Mouse (Mus musculus) heart, adult 2 months (tissue): ENCODE measurements at regions not wholly inside any gene's neighbourhood (a gene's known extent, or its start where the extent isn't known, plus 50 kb on each side); places are given as distances from the start of the nearest gene placed in this dataset.
A peak's percentile ranks its signal among the peaks of the same experiment; 100 is the strongest.

Experiments
- DNase-seq, 2 experiments: peaks; one replicate each; pipeline ENCODE4 v3.0.0; 2021
- H3K27ac ChIP-seq: fragments of 200-600 bp; 2 replicates; pipeline ENCODE4 v1.8.1; 2022
- H3K27me3 ChIP-seq: fragments of 200-500 bp; 2 replicates; pipeline ENCODE4 v1.6.1; 2012; ENCODE audit warnings: mild to moderate bottlenecking, low read length, inconsistent platforms, mixed read lengths; ENCODE audit not compliant: control insufficient read depth, insufficient read depth
- H3K36me3 ChIP-seq: fragments of 200-500 bp; 2 replicates; pipeline ENCODE4 v1.6.1; 2012; ENCODE audit warnings: low read length, inconsistent platforms; ENCODE audit not compliant: control insufficient read depth, insufficient read depth
- H3K4me1 ChIP-seq: fragments of 200-500 bp; 2 replicates; pipeline ENCODE4 v1.6.1; 2011; ENCODE audit warnings: low read length; ENCODE audit not compliant: control insufficient read depth, insufficient read depth
- H3K4me3 ChIP-seq: fragments of 200-600 bp; 2 replicates; pipeline ENCODE4 v1.8.1; 2022
- H3K79me2 ChIP-seq: fragments of 200-500 bp; replicated peaks from 2 replicates; pipeline ENCODE4 v1.6.1; 2012; ENCODE audit warnings: mild to moderate bottlenecking, inconsistent platforms, low read length, moderate library complexity, mixed read lengths; ENCODE audit not compliant: control insufficient read depth, insufficient read depth
- H3K9ac ChIP-seq: fragments of 200-500 bp; 2 replicates; pipeline ENCODE4 v1.6.1; 2012; ENCODE audit warnings: low read depth, mild to moderate bottlenecking, control low read depth, inconsistent platforms, low read length, mixed read lengths
- CTCF ChIP-seq: fragments of 200-600 bp; IDR thresholded peaks from 2 replicates; pipeline ENCODE4 v1.8.1; 2022; ENCODE audit warnings: antibody characterized with exemption, mild to moderate bottlenecking, moderate library complexity
- EP300 ChIP-seq: fragments of 200-500 bp; IDR thresholded peaks from 2 replicates; pipeline ENCODE4 v1.6.1; 2011; ENCODE audit warnings: low read depth, low read length, control low read depth; ENCODE audit not compliant: insufficient read depth
- POLR2A ChIP-seq: fragments of 200-500 bp; IDR thresholded peaks from 2 replicates; pipeline ENCODE4 v1.6.1; 2011; ENCODE audit warnings: mild to moderate bottlenecking, low read depth, low read length, control low read depth; ENCODE audit not compliant: insufficient read depth
- WGBS: fragments of 180-500 bp; shearing (Covaris S2); methylation state at CpG from one replicate; pipeline ENCODE4 v1.1.7; 2018; 5-methylcytosine and 5-hydroxymethylcytosine counted together
- intact Hi-C: fragments of 180-260 bp; cut with DNase I; formaldehyde crosslinking; loops from one replicate; pipeline ENCODE4 v1.15.1; 2025

DNA sequence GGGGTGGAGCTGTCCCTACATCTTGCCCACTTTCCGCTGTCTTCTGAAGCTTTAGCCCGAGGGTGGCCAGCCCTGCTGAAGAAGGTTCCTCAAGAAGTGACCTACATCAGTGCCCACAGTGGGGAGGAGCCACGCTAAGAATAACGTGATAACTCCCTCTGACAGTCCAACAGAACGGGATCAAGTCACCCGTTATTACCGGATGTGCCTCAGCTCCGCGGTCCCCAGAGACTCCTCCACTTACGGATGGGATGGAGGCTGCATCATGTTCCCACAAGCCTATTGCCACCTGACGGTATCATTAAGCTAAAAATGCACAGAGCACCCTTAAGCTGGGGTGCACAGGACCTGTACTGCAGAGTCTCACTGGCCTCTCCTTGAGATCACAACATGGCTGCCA is 63.2 kb upstream of the Runx3 start:
- no peak for DNase-seq
- H3K27me3 ChIP-seq, result no peaks in the 10 kb centered on the region
- no peak overlapping the region for H3K4me3 ChIP-seq
- H3K79me2 ChIP-seq, result no peaks in the 10 kb centered on the region
- no peak for TF ChIP-seq POLR2A
- TF ChIP-seq EP300, result no peak
- TF ChIP-seq CTCF, result no peak
- H3K4me1 ChIP-seq, result no peaks in the 10 kb centered on the region
- intact Hi-C loops, result no loop called here
- no peak overlapping the region for H3K27ac ChIP-seq
- no peak overlapping the region for H3K9ac ChIP-seq
- 72% methylated on average over 11 of the region's 11 CpGs for WGBS
- H3K36me3 ChIP-seq, result no peaks in the 10 kb centered on the region

DNA sequence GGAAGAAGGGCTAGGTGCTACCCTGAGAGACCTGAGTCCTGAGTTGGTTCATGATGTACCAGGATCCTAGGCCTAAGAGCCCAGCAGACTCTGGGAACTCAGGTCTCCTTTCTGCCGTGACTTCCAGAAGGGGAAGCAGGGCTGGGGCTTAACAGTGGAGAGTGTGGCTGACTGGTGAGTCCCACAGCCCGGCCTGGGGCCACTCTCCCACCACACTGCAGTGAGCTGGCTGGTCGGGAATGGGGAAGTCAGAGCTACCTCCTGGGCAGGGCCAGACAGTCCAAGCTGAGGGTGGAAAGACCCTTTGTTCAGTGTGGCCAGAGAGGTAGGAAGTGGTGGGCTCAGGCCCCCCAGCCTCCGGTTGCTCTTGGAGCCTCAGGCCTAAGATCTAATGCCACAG is 61.6 kb upstream of the Runx3 start:
- Histone ChIP-seq H3K27ac (no peak overlapping the region), H3K27me3 (peaks cover 2% of the 10 kb centered on the region), H3K36me3 (no peaks in the 10 kb centered on the region), H3K9ac (no peak overlapping the region), H3K4me1 (no peaks in the 10 kb centered on the region), H3K79me2 (no peaks in the 10 kb centered on the region), H3K4me3 (no peak overlapping the region)
- DNase-seq, result no peak
- intact Hi-C loops, result no loop called here
- WGBS, result 72% methylated on average over 4 of the region's 4 CpGs
- TF ChIP-seq CTCF (no peak), EP300 (no peak), POLR2A (no peak)

DNA sequence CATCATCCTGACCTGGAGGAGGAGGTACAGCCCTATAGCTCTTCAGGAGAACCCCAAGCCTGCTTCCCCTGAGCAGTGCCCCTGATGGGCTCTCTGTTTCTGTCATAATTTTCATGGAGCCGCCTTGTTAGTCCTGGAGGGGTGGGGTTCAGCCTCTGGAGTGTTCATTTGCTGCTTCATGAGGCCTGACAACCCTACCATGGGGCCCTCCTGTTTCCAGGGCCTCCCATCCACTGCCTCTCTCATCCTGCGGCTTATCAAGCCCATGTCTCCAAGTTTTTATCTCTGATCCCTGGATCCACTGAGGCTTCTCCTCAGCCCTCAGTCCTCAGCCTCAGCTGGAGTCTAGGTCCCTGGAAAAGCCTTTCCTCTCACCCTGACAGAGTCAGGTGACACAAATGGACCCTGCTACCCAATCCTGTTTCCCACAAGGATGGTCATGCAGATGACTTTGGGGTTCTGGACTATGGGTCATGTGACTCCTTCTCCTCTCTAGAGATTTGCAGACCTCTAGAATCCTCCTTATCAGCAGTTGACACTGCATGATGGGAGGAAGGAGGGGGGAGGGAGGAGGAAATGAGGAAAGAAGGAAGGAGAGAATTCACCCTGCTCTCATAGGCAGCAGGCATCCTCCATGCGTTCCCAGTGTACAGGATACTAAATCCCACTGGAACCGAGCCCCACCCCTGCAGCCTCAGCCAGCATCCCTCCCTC is 59.3 kb upstream of the Runx3 start:
- H3K79me2 ChIP-seq, result no peaks in the 10 kb centered on the region
- H3K27ac ChIP-seq, result no peak overlapping the region
- no peak overlapping the region for H3K9ac ChIP-seq
- intact Hi-C loops, result no loop called here
- H3K27me3 ChIP-seq, result peaks cover 2% of the 10 kb centered on the region
- H3K4me3 ChIP-seq, result no peak overlapping the region
- TF ChIP-seq CTCF, result no peak
- TF ChIP-seq POLR2A, result no peak
- no peak for TF ChIP-seq EP300
- 42% methylated on average over 4 of the region's 4 CpGs for WGBS
- no peaks in the 10 kb centered on the region for H3K36me3 ChIP-seq
- H3K4me1 ChIP-seq, result no peaks in the 10 kb centered on the region
- DNase-seq, result no peak

DNA sequence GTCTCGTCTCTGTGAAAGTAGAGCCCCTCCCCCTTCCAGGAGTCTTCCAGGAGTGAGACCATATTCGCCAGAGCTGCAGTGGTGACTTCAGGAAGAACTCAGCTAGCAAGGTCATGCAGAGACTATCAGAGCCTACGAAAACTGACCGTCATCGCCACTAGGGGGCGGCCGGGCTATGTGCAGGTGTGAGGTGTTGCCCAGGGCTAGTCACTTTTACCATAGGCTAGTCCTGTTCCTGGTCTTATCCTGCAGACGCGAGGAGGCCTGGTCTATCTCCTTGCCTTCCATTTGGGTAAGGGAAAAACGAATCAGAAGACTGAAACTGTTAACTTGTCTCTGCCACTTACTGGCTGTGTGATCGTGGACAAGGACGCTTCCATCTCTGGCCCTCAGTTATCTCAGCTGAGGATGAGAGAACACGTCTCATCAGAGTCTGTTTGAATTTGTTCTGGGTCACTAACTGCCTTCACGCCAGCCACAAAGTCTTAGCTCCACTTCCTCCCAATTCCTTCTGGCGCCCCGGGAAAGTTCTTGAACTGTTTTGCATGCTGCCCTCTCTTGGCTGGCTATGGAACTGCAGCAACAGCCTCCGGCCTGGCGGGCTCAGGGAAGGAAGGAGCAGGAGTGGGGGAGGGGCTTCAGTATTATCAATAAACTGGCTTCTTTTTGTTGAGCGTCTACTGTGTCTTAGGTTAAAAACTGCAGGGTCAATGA is 53.5 kb upstream of the Runx3 start:
- Histone ChIP-seq H3K36me3 (no peaks in the 10 kb centered on the region), H3K4me1 (no peaks in the 10 kb centered on the region), H3K9ac (no peak overlapping the region), H3K27me3 (peaks cover 2% of the 10 kb centered on the region), H3K79me2 (no peaks in the 10 kb centered on the region), H3K27ac (peak overlapping the region; percentile 20; the same call in 1 of the 2 replicates), H3K4me3 (peak overlapping the region; percentile 13; the same call in 1 of the 2 replicates)
- DNase-seq, result peak; percentile 84 to 88
- no peak for TF ChIP-seq EP300
- TF ChIP-seq POLR2A, result no peak
- TF ChIP-seq CTCF, result peak; percentile 70
- 7% methylated on average over 19 of the region's 19 CpGs for WGBS
- intact Hi-C loops, result loop anchor here (1.0 to 5.0 kb wide), 5 partner anchors 50 to 255 kb away; no protein-coding TSS in a partner anchor

DNA sequence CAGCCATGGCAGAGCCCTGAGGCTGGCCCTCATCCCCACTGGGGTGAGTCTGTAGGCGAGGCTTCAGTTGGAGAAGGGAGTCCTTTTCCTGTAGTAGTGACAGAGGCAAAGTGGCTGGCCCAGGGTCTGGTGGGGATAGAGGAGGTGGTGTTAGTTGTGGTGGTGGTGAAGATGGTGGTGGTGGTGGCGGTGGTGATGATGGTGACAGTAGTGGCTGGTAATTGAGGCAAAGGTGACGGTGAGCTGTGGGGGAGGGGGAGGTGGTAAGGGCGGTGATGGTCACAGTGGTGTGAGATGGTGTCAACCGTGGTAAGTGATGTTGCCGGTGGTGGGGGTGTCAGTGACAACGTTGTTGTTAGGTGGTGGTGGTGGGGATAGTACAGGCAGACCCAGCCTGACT is 52.6 kb upstream of the Runx3 start:
- peaks cover 2% of the 10 kb centered on the region for H3K27me3 ChIP-seq
- TF ChIP-seq EP300 (no peak), POLR2A (no peak), CTCF (no peak)
- no peak overlapping the region for H3K27ac ChIP-seq
- intact Hi-C loops, result loop anchor here (1.0 to 5.0 kb wide), 5 partner anchors 51 to 254 kb away; no protein-coding TSS in a partner anchor
- no peaks in the 10 kb centered on the region for H3K4me1 ChIP-seq
- no peaks in the 10 kb centered on the region for H3K79me2 ChIP-seq
- no peak overlapping the region for H3K9ac ChIP-seq
- no peaks in the 10 kb centered on the region for H3K36me3 ChIP-seq
- WGBS, result 89% methylated on average over 7 of the region's 7 CpGs
- no peak for DNase-seq
- no peak overlapping the region for H3K4me3 ChIP-seq

DNA sequence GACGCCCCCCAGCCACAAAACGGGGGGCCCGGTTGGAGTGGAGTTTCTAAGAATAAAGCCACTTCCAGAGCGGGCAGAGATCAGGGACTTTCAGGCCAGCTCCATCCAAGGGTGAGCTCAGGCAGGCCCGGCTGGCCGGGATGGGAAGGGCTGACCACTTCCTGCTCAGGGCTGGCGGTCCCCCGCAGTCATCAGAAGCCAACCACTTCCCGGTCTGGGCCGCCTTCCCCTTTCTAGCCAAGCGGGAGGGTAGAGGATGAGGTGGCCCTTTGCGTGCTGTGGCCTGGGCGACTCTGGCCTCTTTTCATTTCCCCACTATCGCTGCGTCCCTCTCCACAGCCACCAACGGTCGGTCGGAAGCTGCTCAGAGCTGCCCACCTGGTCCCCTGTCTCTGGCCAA is 50.6 kb upstream of the Runx3 start:
- 53% methylated on average over 18 of the region's 18 CpGs for WGBS
- Histone ChIP-seq H3K79me2 (no peaks in the 10 kb centered on the region), H3K27ac (no peak overlapping the region), H3K36me3 (no peaks in the 10 kb centered on the region), H3K4me1 (no peaks in the 10 kb centered on the region), H3K27me3 (no peaks in the 10 kb centered on the region), H3K4me3 (no peak overlapping the region), H3K9ac (no peak overlapping the region)
- DNase-seq, result peak; percentile 33 to 69
- TF ChIP-seq CTCF, result no peak
- no peak for TF ChIP-seq POLR2A
- no peak for TF ChIP-seq EP300
- intact Hi-C loops, result loop anchor here (5.0 kb wide), 3 partner anchors 53 to 252 kb away; no protein-coding TSS in a partner anchor
